Mouse (Mus musculus) hindbrain, embryonic 11.5 days (tissue): Measurements from ENCODE around the gene Lrp5. TPM values are rescaled to one million over a fixed set of nuclear protein-coding genes. Genes with fewer than 3 reads are reported as not detected.

Source experiments
- ATAC-seq: fragments of 200-750 bp; cut with Nextera tagmentation; 2 replicates; pipeline ENCODE4 v1.8.0; 2017; ENCODE audit warnings: mild to moderate bottlenecking, moderate TSS enrichment, moderate library complexity; ENCODE audit not compliant: low FRiP score
- DNase-seq: peaks from one replicate; pipeline ENCODE4 v3.0.0-alpha.2; 2015; ENCODE audit warnings: low spot score
- H3K27ac ChIP-seq: fragments of 300-500 bp; sonication (generic); 2 replicates; pipeline ENCODE4 v1.5.1; 2014; ENCODE audit warnings: mild to moderate bottlenecking, low read depth, low read length
- H3K27me3 ChIP-seq: fragments of 300-500 bp; sonication (generic); 2 replicates; pipeline ENCODE4 v1.6.1; 2014; ENCODE audit warnings: mild to moderate bottlenecking, low read length, moderate library complexity, mixed read lengths; ENCODE audit not compliant: control insufficient read depth, insufficient read depth
- H3K36me3 ChIP-seq: fragments of 300-500 bp; sonication (generic); 2 replicates; pipeline ENCODE4 v1.6.1; 2014; ENCODE audit warnings: mild to moderate bottlenecking, low read length, moderate library complexity, mixed read lengths; ENCODE audit not compliant: control insufficient read depth, insufficient read depth
- H3K4me1 ChIP-seq: fragments of 300-500 bp; sonication (generic); replicated peaks from 2 replicates; pipeline ENCODE4 v1.6.1; 2014; ENCODE audit warnings: low read length, mixed read lengths; ENCODE audit not compliant: control insufficient read depth, insufficient read depth
- H3K4me2 ChIP-seq: fragments of 300-500 bp; sonication (generic); replicated peaks from 2 replicates; pipeline ENCODE4 v1.6.1; 2014; ENCODE audit warnings: mild to moderate bottlenecking, low read depth, low read length
- H3K4me3 ChIP-seq: fragments of 300-500 bp; sonication (generic); 2 replicates; pipeline ENCODE4 v1.5.1; 2014; ENCODE audit warnings: low read depth, low read length
- H3K9ac ChIP-seq: fragments of 300-500 bp; sonication (generic); 2 replicates; pipeline ENCODE4 v1.6.1; 2014; ENCODE audit warnings: low read depth, low read length
- H3K9me3 ChIP-seq: fragments of 300-500 bp; sonication (generic); 2 replicates; pipeline ENCODE4 v1.6.1; 2016; ENCODE audit warnings: low read length; ENCODE audit not compliant: control insufficient read depth
- WGBS: fragments of 180-500 bp; shearing (Covaris S2); extraction: QIAGEN DNeasy Blood & Tissue Kit; methylation state at CpG from one replicate; pipeline ENCODE4 v1.1.7; 2014; 5-methylcytosine and 5-hydroxymethylcytosine counted together
- polyA plus RNA-seq: library from polyadenylated mRNA; unstranded; fragments of >200 nt; fragmentation: Nextera tagmentation; extraction: Ambion mirVana; gene quantifications from 2 replicates; pipeline ENCODE4 v1.2.1, GENCODE M21; 2014

Lrp5 gene
- polyA plus RNA-seq, 1 experiment from 2014 or later: 5.1 TPM

DNA sequence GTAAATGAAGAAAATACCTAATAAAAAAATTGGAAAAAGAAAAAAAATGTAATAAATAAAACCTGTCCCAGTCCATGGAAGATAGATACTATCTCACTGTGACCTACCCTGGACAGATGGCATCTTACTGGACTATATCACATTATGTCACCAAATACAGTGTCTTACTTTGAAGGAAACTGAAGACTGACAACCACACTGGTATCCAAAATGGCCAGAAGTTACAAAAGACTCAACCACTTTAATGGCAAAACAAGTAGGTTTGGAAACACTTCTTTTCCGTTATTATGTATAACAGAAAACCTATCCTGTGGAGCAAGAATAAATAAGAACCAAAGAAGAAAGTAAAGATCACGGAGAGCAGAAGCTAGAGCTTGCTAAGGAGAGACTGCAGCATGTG lies 146.1 kb downstream of the Lrp5 start:
- Histone ChIP-seq H3K9me3 (no peaks in the 10 kb centered on the region), H3K4me1 (no peaks in the 10 kb centered on the region), H3K27ac (no peak overlapping the region), H3K36me3 (no peaks in the 10 kb centered on the region), H3K4me3 (no peak overlapping the region), H3K9ac (no peak overlapping the region), H3K27me3 (no peaks in the 10 kb centered on the region), H3K4me2 (no peak overlapping the region)
- DNase-seq: no peak
- no peak for ATAC-seq
- WGBS: 97% methylated on average over 2 of the region's 2 CpGs

DNA sequence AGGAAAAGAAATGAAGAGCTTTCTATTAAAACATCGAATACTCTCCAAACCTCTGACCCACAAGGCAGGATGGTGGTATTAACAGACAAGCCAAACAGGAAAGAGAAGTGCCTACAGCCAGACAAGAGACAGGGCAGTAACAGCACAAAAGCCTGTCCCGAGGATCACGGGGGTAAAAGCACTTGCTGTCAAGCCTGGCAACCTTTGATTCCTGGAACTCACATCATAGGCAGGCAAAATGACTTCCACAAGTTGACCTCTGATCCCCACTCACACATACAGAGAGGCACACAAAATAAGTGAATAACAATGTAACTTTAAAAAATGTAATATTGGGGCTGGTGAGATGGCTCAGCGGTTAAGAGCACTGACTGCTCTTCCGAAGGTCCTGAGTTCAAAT lies 146.9 kb downstream of the Lrp5 start:
- Histone ChIP-seq H3K27ac (no peak overlapping the region), H3K4me1 (no peaks in the 10 kb centered on the region), H3K9ac (no peak overlapping the region), H3K9me3 (no peaks in the 10 kb centered on the region), H3K36me3 (no peaks in the 10 kb centered on the region), H3K4me2 (no peak overlapping the region), H3K27me3 (no peaks in the 10 kb centered on the region), H3K4me3 (no peak overlapping the region)
- DNase-seq (no peak), ATAC-seq (no peak)
- WGBS: 92% methylated on average over 5 of the region's 5 CpGs

DNA sequence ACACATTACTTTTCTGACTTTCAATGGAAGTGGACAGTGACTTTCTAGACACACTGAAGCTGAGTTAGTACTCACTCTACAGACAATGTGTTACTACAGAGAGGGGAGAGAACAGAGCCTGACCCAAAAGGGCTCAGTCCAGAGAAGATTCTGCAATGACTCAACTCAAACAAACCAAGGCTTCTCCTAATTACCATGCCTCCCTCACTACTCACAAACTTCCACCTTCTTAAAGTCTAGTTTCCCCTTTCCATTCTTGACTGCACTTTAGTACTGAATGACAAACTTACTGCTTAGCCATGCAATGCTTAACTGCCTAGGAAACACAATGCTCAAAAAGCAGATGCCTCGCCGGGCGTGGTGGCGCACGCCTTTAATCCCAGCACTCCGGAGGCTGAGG lies 148.7 kb downstream of the Lrp5 start:
- H3K27me3 ChIP-seq: no peaks in the 10 kb centered on the region
- H3K9ac ChIP-seq: no peak overlapping the region
- H3K36me3 ChIP-seq: no peaks in the 10 kb centered on the region
- H3K27ac ChIP-seq: no peak overlapping the region
- H3K4me1 ChIP-seq: no peaks in the 10 kb centered on the region
- no peak overlapping the region for H3K4me3 ChIP-seq
- H3K9me3 ChIP-seq: no peaks in the 10 kb centered on the region
- H3K4me2 ChIP-seq: no peak overlapping the region
- DNase-seq (no peak), ATAC-seq (no peak)
- 95% methylated on average over 6 of the region's 6 CpGs for WGBS

DNA sequence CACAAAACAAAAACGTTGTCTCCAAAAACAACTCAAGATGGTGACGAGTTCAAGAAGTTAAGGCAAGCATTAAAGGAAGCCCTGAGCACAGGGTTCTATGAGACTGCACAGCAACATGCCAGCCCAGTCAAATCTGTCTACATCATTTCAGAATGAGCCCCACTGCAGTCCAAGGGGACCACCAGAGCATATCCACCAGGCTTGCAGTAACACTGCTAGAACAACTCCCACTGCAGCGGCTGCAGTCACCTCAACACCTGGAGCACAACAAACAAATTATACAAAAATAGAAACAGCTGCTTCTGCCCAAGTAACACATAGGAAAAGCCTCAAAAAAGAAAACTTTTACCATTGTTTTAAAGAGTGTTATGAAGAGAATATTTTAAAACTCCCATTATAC lies 151.4 kb downstream of the Lrp5 start:
- H3K4me2 ChIP-seq: no peak overlapping the region
- no peak overlapping the region for H3K4me3 ChIP-seq
- no peak overlapping the region for H3K9ac ChIP-seq
- no peaks in the 10 kb centered on the region for H3K4me1 ChIP-seq
- 89% methylated on average over 3 of the region's 3 CpGs for WGBS
- ATAC-seq: no peak
- H3K9me3 ChIP-seq: no peaks in the 10 kb centered on the region
- no peaks in the 10 kb centered on the region for H3K36me3 ChIP-seq
- DNase-seq: no peak
- no peaks in the 10 kb centered on the region for H3K27me3 ChIP-seq
- H3K27ac ChIP-seq: no peak overlapping the region

Other genes starting within 250 kb of the Lrp5 start
- 74.8 and 82.5 TPM in 2 replicates for gene Ppp6r3, start 110.8 kb downstream of the Lrp5 start, polyA plus RNA-seq
- 39.4 and 41.8 TPM in 2 replicates for gene 1810055G02Rik, start 21.7 kb upstream of the Lrp5 start, polyA plus RNA-seq
- 43.9 and 52.7 TPM in 2 replicates for gene Kmt5b, start 80.9 kb upstream of the Lrp5 start, polyA plus RNA-seq
- gene Chka, start 165.2 kb upstream of the Lrp5 start, polyA plus RNA-seq: 50.3 and 63.7 TPM in 2 replicates
- 10.7 and 11.6 TPM in 2 replicates for gene Tcirg1, start 220.6 kb upstream of the Lrp5 start, polyA plus RNA-seq
- 240 and 258 TPM in 2 replicates for gene Ndufs8, start 226.2 kb upstream of the Lrp5 start, polyA plus RNA-seq
- gene Aldh3b1, start 243.2 kb upstream of the Lrp5 start, polyA plus RNA-seq: 0.59 and 1.4 TPM in 2 replicates
- gene Unc93b1, start 248.6 kb upstream of the Lrp5 start, polyA plus RNA-seq: 5.1 and 6.4 TPM in 2 replicates